Mouse (Mus musculus) adrenal gland, postnatal 4 days (tissue): Measurements from ENCODE around the gene Nfe2l3. TPM values are rescaled to one million over a fixed set of nuclear protein-coding genes. Genes with fewer than 3 reads are reported as not detected.

Experiments used
- DNase-seq, 2 experiments: peaks; one replicate each; pipeline ENCODE4 v3.0.0; 2021 to 2022; ENCODE audit warnings: low spot score in 2 of 2, mixed read lengths in 2 of 2
- total RNA-seq, 2 experiments: library from RNA; stranded (reverse); gene quantifications; 2 replicates each; pipeline ENCODE4 v1.2.3; 2021

The Nfe2l3 gene
- total RNA-seq, 2 experiments from 2014 or later: 0.96 to 2.1 TPM

GRCm38 (mm10) chr6:51442191-51442835 is 9.8 kb downstream of the Nfe2l3 start:
- no peak for DNase-seq

DNA sequence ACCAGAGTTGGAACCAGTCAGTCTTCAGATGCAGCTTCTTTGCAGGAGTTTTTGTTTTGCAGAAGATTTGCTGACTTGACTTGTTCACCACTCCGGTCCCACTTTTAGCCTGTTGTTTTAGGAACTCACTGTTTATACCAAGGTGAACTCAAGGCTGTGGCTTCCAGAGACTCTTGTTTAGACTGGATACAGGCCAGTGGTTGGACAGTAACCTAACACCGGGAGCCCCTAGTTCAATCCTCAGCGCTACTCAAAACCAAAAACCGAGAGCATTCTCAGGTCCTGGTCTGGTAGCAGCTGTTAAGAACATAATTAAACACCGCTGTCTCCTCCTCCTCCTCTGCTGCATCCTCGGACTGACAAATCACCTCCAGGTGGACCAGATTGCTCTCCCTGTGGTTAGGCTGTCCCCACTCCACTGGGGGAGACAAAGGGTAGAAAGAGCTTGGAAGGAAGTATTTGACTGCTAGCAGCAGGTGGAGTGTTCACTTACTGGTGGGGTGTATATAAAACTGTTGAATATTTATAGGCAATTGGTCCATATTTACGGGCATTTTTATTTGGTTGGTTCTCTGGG is 20.5 kb downstream of the Nfe2l3 start:
- no peak for DNase-seq

- DNase-seq: no peak
Measured at GRCm38 (mm10) chr6:51454949-51455348, 22.5 kb downstream of the Nfe2l3 start.

DNA sequence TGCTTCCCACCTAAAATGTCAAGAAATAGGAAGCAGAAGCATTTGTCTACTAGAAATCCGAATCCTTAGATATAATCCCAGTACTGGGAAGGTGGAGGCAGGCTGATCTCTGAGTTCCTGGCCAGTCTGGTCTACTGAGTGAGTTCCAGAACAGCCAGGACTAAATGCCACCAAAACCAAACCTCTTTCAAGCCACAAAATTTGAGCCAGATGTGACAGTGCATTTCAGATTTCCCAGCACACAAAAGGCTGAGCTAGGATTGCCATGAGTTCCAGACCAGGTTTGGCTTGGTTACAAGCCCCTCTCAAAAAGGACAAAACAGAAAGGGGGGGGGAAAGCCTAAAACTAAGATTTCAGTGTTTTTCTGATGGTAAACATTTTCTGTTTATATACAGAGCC is 23.7 kb downstream of the Nfe2l3 start:
- DNase-seq: no peak

DNA sequence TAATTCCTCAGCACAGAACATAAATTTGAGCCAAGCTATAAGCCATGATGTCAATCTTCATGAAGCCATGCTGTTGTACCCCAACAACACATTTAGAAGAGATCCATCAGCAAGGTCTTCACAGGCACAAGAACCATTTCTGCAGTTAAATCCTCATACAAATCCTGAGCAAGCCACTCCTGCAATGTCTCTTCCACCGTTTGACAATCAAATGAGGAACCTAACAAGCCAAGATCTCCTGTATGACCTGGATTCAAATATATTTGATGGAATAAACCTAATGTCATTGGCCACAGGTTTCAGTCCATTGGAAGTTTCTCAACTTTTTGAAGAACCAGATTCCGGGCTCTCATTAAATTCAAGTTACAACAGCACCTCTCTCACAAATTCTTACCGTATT is 24.8 kb downstream of the Nfe2l3 start:
- DNase-seq: no peak

DNA sequence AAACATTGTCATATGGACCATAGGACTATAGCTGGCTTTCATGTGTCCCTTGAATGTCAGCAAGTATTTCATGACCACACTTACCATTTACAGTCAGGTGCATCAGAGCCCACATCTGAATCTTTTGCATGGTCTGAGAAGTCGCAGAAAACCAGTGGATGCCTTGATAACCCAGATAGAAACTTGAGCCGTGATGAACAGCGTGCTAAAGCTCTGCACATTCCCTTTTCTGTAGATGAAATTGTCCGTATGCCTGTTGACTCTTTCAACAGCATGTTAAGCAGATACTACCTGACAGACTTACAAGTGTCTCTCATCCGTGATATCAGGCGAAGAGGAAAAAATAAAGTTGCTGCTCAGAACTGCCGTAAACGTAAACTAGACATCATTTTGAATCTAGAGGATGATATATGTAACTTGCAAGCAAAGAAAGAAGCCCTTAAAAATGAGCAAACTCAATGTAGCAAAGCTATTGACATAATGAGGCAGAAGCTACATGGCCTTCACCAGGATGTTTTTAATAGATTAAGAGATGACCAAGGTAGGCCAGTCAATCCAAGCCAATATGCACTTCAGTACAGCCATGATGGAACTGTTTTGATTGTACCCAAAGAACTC is 25.4 kb downstream of the Nfe2l3 start:
- no peak for DNase-seq

DNA sequence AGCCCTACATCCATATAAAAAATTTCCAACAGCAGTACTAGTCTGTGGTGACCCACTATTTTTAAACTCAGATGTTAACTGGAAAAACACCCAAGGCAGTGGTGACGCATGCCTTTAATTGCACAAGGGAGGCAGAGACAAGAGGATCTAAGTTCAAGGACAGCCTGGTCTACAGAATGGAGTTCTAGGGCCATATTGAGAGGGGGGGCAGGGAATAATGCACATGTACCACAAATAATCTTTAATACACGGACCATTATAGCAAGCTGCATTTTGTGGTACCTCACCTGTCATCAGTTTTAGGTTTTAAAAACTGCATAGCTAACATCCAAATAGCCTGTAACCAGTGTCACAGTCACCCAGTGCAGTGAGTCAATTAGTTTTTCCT is 26.4 kb downstream of the Nfe2l3 start:
- DNase-seq: no peak

GRCm38 (mm10) chr6:51459313-51460020 is 27.0 kb downstream of the Nfe2l3 start:
- DNase-seq: no peak

DNA sequence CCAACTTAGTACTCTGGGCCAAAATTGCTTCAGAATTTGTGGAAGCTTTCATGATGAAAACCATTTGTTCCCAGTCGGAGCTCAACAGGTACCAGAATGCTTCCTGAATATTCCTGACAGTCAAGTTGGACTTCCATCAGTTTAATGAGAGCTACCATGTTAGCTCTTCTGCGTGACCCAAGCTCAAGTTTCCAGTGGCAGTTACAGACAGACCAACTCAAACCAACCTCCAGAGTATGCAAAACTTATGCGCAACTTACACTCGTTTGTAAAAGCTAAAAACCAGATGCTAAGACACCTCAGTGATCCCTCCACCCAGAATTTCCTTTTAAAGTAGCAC is 27.5 kb downstream of the Nfe2l3 start:
- DNase-seq: no peak

GRCm38 (mm10) chr6:51460363-51460762 is 27.9 kb downstream of the Nfe2l3 start:
- no peak for DNase-seq

DNA sequence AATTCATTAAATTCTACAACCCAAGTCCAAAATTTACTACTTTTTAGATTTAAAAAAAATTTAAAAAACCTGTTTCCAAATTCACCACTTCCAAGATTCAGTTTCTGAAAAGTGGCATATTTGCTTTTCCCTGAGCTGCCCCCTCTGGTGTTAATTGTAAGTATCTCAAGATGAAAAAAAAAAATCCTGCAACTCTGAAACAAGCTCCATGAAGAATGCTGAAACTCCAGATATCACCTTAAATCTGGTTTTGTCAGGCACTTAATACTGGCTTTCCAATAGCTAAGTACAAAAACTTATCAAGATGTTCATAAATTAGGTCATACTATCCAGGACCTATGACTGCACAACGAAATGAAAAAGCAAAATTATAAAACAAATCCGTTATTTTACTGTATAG is 35.2 kb downstream of the Nfe2l3 start:
- no peak for DNase-seq

GRCm38 (mm10) chr6:51468891-51469561 is 36.6 kb downstream of the Nfe2l3 start:
- peak; percentile 54 to 55 for DNase-seq

DNA sequence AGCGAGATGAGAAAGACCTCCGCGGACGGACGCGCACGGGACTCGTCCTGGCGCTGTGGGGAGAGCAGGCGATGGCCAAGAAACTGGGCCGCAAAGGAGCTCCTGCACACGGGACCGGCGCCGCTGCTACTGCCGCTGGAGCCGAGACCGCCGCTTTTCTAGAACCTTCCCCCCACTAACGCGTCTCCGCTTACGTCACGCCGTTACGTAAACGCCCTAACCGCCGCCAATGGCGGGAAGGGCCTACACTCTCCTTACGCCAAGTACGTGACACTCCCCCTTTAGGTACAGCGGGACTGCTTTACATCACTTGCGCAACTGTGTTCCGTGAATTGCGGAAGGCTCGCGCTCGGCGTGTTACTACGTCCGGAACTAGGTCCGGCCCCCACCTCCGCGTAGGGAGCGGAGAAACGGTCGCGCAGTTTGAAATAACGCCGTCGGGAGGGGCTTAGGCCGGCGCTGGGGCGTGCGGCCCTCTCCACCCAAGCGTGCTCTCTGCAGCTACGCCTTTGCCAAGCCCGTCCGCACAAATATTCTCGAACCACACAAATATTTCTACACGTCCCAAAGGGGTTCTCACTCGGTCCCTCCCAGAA is 37.3 kb downstream of the Nfe2l3 start, which contains the start of gene Hnrnpa2b1:
Hnrnpa2b1 (minus strand) TSS at position 180 of the 596 bp plus-strand sequence.
- DNase-seq: peak; percentile 99

- peak; percentile 63 to 73 for DNase-seq
Measured at GRCm38 (mm10) chr6:51470311-51471178, 38.1 kb downstream of the Nfe2l3 start, which contains the start of gene Cbx3. Cbx3 (plus strand) TSS chr6:51470360.

DNA sequence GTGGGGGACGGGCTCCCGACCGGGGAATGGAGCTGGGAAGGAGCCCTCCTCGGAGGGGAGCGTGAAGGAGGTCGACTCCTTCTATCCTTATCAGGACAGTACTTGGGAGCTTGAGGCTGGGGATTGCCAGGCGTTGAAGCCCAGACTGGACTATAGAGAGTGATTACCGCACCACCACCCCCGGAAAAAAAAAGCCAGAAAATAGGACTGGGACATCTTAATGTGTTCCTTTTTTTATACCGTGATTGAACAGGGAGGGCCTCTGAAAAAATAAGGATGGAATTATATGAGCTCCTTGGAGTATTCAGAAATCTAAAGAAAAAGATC is 38.7 kb downstream of the Nfe2l3 start:
- no peak for DNase-seq

- DNase-seq: no peak
Measured at GRCm38 (mm10) chr6:51471782-51472181, 39.3 kb downstream of the Nfe2l3 start.

GRCm38 (mm10) chr6:51472213-51472612 is 39.7 kb downstream of the Nfe2l3 start:
- no peak for DNase-seq

DNA sequence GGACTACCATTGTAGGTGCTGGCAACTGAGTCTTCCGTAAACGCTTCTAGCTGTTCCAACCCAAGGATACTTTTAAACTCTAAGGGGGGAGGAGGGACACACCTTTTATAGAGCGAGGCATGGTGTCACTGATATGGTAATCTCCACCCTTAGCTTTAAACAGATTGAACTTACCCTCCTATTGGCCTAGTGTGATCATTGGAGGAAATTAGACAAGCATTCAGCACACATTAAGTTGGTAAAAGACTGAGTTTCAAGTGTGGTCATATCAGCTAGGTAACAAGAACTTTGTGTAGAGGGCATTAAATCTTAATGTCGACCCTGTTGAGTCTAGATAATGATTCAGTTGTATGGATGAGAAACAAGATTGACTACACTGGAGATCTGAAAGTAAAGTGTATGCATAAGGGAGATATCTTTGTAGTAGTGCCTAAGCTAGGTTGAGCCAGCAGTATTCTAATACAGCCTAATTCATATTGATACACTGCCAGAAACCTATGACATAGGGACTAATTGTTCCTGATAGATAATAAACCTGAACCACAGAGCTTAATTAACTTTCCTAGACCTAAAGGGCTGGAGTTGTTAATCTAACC is 46.8 kb downstream of the Nfe2l3 start:
- DNase-seq: no peak

- no peak for DNase-seq
Measured at GRCm38 (mm10) chr6:51481548-51481947, 49.1 kb downstream of the Nfe2l3 start.

- no peak for DNase-seq
Measured at GRCm38 (mm10) chr6:51483861-51484260, 51.4 kb downstream of the Nfe2l3 start.
